In genomic region chr13:46162025-46162374, GRCm38 (mm10) we compare ENCODE assay signal across 7 mouse cellular contexts.
DNase-seq lines count a peak whose midpoint lies in the region; ATAC-seq lines count a peak whose summit lies in the region.

No protein-coding gene starts in this region.

- H3K4me1 ChIP-seq in midbrain, embryonic 14.5 days (ENCODE audit: control insufficient read depth, insufficient read depth, low read length) = peaks cover 10% of the 10 kb centered on the region; the same call in 1 of the 2 replicates

- peak; percentile 78 for DNase-seq in adrenal gland, adult 2 months
- peak; percentile 84 for DNase-seq in embryo, embryonic 11 days
- DNase-seq in heart, adult 11 months = peak; percentile 95
- peak; percentile 76 for DNase-seq in kidney, adult 11 months
- peak; percentile 70 for DNase-seq in left cerebral cortex, postnatal 4 days
- peak; percentile 92 for DNase-seq in midbrain, embryonic 14.5 days
- DNase-seq in spleen, adult 18-20 months = peak; percentile 46 to 64

- H3K27ac ChIP-seq in midbrain, embryonic 14.5 days (replicated peaks; ENCODE audit: low read depth, low read length) = peak overlapping the region; percentile 67

- 1% methylated on average over 10 of the region's 10 CpGs for WGBS in midbrain, embryonic 14.5 days

- no peaks in the 10 kb centered on the region for H3K36me3 ChIP-seq in midbrain, embryonic 14.5 days (ENCODE audit: control insufficient read depth, insufficient read depth, low read length)

- H3K9ac ChIP-seq in midbrain, embryonic 14.5 days (replicated peaks; ENCODE audit: low read length) = peak overlapping the region; percentile 39; the same call in 1 of the 2 replicates

- ATAC-seq in midbrain, embryonic 14.5 days (ENCODE audit: low FRiP score, low TSS enrichment) = peak; percentile 68; the same call in 1 of the 2 replicates

- H3K9me3 ChIP-seq in midbrain, embryonic 14.5 days (ENCODE audit: control insufficient read depth, low read length) = peaks cover 4% of the 10 kb centered on the region; the same call in 1 of the 2 replicates

- no peaks in the 10 kb centered on the region for H3K27me3 ChIP-seq in midbrain, embryonic 14.5 days (ENCODE audit: control insufficient read depth, insufficient read depth, low read length)

- H3K4me2 ChIP-seq in midbrain, embryonic 14.5 days (ENCODE audit: low read length) = peak overlapping the region; percentile 51

- H3K4me3 ChIP-seq in midbrain, embryonic 14.5 days (replicated peaks; ENCODE audit: low read depth, low read length) = peak overlapping the region; percentile 19; the same call in 1 of the 2 replicates

- intact Hi-C loops in left cerebral cortex, postnatal 4 days (cut with DNase I) = loop anchor here (2.0 to 10.0 kb wide), 3 partner anchors 93 to 625 kb away; partner anchors contain the start of gene Atxn1

Comparison
In these comparisons a context has a peak if more than half of its experiments do, and no peak if none do; other contexts are left out.
1. Peak in every context shown above with its lines: DNase-seq, ATAC-seq, H3K4me3 ChIP-seq and H3K27ac ChIP-seq.